Mouse (Mus musculus): ENCODE results near the gene Mapk7. TPM values are rescaled to one million over a fixed set of nuclear protein-coding genes. Genes with fewer than 3 reads are reported as not detected.

Gene Mapk7
- total and polyA plus RNA-seq, 2 experiments = 1.2 to 4.7 TPM

DNA sequence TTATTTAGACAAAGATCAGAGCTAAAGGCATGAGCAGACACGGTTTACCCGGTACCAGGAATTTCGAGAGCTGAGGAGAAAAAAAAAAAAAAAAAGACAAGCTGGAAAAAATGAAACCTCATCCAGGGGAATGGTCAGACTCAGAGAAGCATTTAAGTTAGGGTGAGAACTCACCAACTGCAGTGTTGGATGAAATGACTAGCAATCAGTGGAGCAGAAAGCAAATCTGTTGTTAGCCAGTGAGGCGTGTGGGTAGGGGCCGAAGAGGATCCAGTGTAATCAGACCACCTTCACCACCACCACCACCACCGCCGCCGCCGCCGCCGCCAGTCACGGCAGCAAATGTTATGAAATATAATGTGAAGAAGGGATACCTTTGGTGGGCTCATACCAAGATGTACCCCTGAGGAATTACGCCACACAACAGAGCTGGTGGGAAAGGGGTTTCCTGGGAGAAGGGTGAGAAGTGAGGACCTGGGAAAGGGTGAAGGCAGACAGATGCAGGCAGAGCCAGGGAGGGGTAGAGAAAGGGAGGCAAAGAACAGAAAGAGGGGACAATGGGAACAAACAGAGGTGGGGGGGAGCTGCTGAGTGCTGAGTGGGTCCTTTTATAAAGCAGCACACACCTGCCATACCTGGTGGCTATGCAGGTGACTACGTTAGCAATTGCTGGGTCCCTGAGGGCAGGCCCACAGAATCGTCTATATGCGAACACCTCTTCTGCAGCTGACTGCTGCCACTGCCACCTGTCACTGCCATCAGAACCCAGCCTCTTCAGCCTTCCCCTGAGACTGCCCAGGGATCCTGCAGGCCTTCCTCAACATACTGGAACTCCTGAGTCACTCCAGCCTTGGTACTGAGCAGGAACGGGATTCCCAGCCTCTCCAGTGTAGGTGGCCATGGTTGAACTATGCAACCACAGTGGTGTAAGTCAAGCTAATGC lies 16.4 kb downstream of the Mapk7 start:
- Histone ChIP-seq H3K79me2 (ENCODE audit: control insufficient read depth, insufficient read depth, low read length) (no peaks in the 10 kb centered on the region), H3K27ac (replicated peaks; ENCODE audit: insufficient read depth, low read depth, low read length) (no peak overlapping the region), H3K9ac (ENCODE audit: low read depth, low read length) (no peak overlapping the region), H3K27me3 (ENCODE audit: control insufficient read depth, insufficient read depth, low read length) (no peaks in the 10 kb centered on the region), H3K4me3 (ENCODE audit: insufficient read depth, low read depth, low read length) (no peak overlapping the region), H3K36me3 (ENCODE audit: control insufficient read depth, insufficient read depth, low read length) (no peaks in the 10 kb centered on the region), H3K4me1 (ENCODE audit: control insufficient read depth, insufficient read depth, low read length) (no peaks in the 10 kb centered on the region)
- 83% methylated on average over 17 of the region's 17 CpGs for WGBS
- TF ChIP-seq CTCF (IDR thresholded peaks at IDR 0.05; ENCODE audit: low read depth, low read length) (no peak), POLR2A (IDR thresholded peaks at IDR 0.05; ENCODE audit: extremely low read depth, insufficient read depth, low read length) (no peak)
- DNase-seq (ENCODE audit: extremely low read depth, low read depth, low spot score) = no peak

DNA sequence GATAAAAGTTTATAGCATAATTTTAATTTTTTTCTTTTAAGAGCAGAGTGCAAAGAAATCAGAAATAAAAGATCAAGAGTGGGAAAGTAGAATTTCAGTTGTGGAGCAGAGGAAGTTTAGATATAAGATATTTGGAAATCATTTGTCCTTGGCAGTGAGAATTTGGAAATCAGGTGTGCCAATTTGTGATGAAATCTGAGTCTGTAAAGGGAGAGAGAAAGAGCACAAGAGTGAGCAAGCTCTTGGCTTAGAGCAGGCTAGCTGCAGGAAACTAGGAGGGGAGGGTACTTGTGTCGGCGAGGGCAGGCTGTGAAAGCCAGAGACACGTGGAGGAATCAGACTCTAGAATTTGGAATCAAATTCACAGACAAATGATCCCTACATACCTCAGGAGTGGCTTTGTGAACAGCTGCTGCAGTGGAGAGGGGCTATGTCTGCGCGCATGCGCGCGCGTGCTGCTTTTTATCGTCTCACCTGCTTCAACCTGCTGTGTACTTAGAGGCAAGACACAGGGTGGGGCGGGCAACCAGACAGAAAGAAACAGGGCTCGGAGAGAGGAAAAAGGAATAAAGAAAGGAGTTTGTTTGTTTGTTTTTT lies 17.3 kb downstream of the Mapk7 start:
- no peak overlapping the region for H3K27ac ChIP-seq (replicated peaks; ENCODE audit: insufficient read depth, low read depth, low read length)
- no peak overlapping the region for H3K4me3 ChIP-seq (ENCODE audit: insufficient read depth, low read depth, low read length)
- no peaks in the 10 kb centered on the region for H3K4me1 ChIP-seq (ENCODE audit: control insufficient read depth, insufficient read depth, low read length)
- 61% methylated on average over 12 of the region's 12 CpGs for WGBS
- no peaks in the 10 kb centered on the region for H3K36me3 ChIP-seq (ENCODE audit: control insufficient read depth, insufficient read depth, low read length)
- TF ChIP-seq POLR2A (IDR thresholded peaks at IDR 0.05; ENCODE audit: extremely low read depth, insufficient read depth, low read length) (no peak), CTCF (IDR thresholded peaks at IDR 0.05; ENCODE audit: low read depth, low read length) (no peak)
- H3K79me2 ChIP-seq (ENCODE audit: control insufficient read depth, insufficient read depth, low read length) = no peaks in the 10 kb centered on the region
- no peak for DNase-seq (ENCODE audit: extremely low read depth, low read depth, low spot score)
- H3K9ac ChIP-seq (ENCODE audit: low read depth, low read length) = no peak overlapping the region
- H3K27me3 ChIP-seq (ENCODE audit: control insufficient read depth, insufficient read depth, low read length) = no peaks in the 10 kb centered on the region

DNA sequence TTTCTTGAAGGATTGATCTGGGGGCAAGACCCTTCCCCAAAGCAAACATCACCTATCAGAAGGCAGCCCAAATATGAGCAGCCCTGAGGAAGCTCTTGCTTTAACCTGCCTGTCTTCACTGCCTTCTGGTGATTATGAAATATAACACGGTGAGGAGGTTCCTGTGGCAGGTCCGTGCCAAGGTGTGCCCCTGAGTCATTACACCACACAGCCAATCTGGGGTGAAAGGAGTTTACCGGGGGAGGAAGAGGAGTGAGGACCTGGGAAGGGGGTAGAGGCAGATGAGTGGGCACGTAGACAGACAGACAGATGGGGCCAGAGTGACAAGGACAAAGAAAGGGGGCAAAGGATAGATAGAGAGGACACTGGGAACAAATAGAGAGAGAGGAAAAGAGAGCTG lies 20.6 kb downstream of the Mapk7 start:
- no peak for DNase-seq (ENCODE audit: extremely low read depth, low read depth, low spot score)
- no peaks in the 10 kb centered on the region for H3K36me3 ChIP-seq (ENCODE audit: control insufficient read depth, insufficient read depth, low read length)

DNA sequence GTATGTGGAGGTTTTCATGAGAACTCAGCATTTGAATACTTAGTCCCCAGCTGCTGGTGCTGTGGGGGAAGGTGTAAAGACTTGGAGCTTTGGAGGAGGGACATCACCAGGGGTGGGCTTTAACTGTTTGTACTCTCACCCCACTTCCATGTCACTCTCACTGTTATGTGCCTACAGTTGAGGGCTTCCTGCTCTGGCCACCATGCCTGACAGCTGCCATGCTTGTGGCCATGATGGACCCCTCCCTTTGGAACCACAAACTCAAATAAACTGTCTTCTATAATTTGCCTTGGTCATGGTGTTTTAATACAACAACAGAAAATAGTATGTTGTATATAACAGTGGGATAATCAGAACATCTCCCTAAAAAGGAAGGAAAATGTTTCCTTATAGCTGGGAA lies 23.3 kb downstream of the Mapk7 start:
- no peak for TF ChIP-seq POLR2A (IDR thresholded peaks at IDR 0.05; ENCODE audit: extremely low read depth, insufficient read depth, low read length)
- no peak for TF ChIP-seq CTCF (IDR thresholded peaks at IDR 0.05; ENCODE audit: low read depth, low read length)
- no peaks in the 10 kb centered on the region for H3K36me3 ChIP-seq (ENCODE audit: control insufficient read depth, insufficient read depth, low read length)
- H3K4me3 ChIP-seq (ENCODE audit: insufficient read depth, low read depth, low read length) = no peak overlapping the region
- H3K27me3 ChIP-seq (ENCODE audit: control insufficient read depth, insufficient read depth, low read length) = no peaks in the 10 kb centered on the region
- H3K4me1 ChIP-seq (ENCODE audit: control insufficient read depth, insufficient read depth, low read length) = no peaks in the 10 kb centered on the region
- DNase-seq (ENCODE audit: extremely low read depth, low read depth, low spot score) = no peak
- no peak overlapping the region for H3K9ac ChIP-seq (ENCODE audit: low read depth, low read length)
- no peaks in the 10 kb centered on the region for H3K79me2 ChIP-seq (ENCODE audit: control insufficient read depth, insufficient read depth, low read length)
- H3K27ac ChIP-seq (replicated peaks; ENCODE audit: insufficient read depth, low read depth, low read length) = no peak overlapping the region

More for the DNA sequence above, 20.6 kb downstream of the Mapk7 start:
- Histone ChIP-seq H3K4me1 (ENCODE audit: control insufficient read depth, insufficient read depth, low read length) (no peaks in the 10 kb centered on the region), H3K4me3 (ENCODE audit: insufficient read depth, low read depth, low read length) (no peak overlapping the region), H3K9ac (ENCODE audit: low read depth, low read length) (no peak overlapping the region), H3K27me3 (ENCODE audit: control insufficient read depth, insufficient read depth, low read length) (no peaks in the 10 kb centered on the region), H3K27ac (replicated peaks; ENCODE audit: insufficient read depth, low read depth, low read length) (no peak overlapping the region), H3K79me2 (ENCODE audit: control insufficient read depth, insufficient read depth, low read length) (no peaks in the 10 kb centered on the region)
- WGBS = 65% methylated on average over 4 of the region's 4 CpGs
- TF ChIP-seq POLR2A (IDR thresholded peaks at IDR 0.05; ENCODE audit: extremely low read depth, insufficient read depth, low read length) = no peak
- no peak for TF ChIP-seq CTCF (IDR thresholded peaks at IDR 0.05; ENCODE audit: low read depth, low read length)

DNA sequence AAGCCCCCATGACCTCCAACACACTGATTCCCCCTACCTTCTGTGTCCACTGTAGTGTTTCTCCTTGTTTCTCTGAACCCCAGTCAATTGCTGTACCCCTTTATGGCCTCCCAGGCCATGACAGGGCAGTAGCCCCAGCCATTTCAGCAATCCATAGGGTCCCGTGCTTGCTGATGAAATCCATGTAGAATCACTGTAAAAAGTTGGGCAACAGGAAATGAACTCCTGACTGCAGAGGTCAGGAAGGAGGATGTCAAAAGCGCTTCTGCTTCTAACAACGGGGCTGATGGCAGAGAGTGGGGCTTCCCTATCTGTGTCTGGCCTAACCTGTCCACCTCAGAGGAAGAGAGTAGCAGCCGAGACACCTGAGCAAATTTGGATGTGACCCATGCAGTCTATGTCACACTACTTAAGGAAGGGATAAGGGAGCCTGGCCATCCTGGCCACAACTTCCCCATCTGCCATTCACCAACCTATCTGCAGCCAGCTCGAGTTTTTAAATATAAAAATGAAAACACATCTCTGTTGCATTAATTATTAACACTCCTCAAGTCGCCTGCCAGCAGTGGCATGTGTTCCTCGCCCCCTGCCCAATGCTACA lies 24.8 kb downstream of the Mapk7 start:
- H3K4me1 ChIP-seq (ENCODE audit: control insufficient read depth, insufficient read depth, low read length) = no peaks in the 10 kb centered on the region
- H3K27ac ChIP-seq (replicated peaks; ENCODE audit: insufficient read depth, low read depth, low read length) = no peak overlapping the region; the same call in 1 of the 2 replicates
- no peaks in the 10 kb centered on the region for H3K36me3 ChIP-seq (ENCODE audit: control insufficient read depth, insufficient read depth, low read length)
- no peak overlapping the region for H3K4me3 ChIP-seq (ENCODE audit: insufficient read depth, low read depth, low read length)
- no peaks in the 10 kb centered on the region for H3K79me2 ChIP-seq (ENCODE audit: control insufficient read depth, insufficient read depth, low read length)
- WGBS = 45% methylated on average over 7 of the region's 7 CpGs
- no peaks in the 10 kb centered on the region for H3K27me3 ChIP-seq (ENCODE audit: control insufficient read depth, insufficient read depth, low read length)
- no peak overlapping the region for H3K9ac ChIP-seq (ENCODE audit: low read depth, low read length)
- no peak for TF ChIP-seq POLR2A (IDR thresholded peaks at IDR 0.05; ENCODE audit: extremely low read depth, insufficient read depth, low read length)
- no peak for TF ChIP-seq CTCF (IDR thresholded peaks at IDR 0.05; ENCODE audit: low read depth, low read length)
- peak; percentile 26 for DNase-seq (ENCODE audit: extremely low read depth, low read depth, low spot score)

Measured in liver, adult 2 months (tissue).